9 mouse cellular contexts compared by ENCODE assay signal in the genomic region with DNA sequence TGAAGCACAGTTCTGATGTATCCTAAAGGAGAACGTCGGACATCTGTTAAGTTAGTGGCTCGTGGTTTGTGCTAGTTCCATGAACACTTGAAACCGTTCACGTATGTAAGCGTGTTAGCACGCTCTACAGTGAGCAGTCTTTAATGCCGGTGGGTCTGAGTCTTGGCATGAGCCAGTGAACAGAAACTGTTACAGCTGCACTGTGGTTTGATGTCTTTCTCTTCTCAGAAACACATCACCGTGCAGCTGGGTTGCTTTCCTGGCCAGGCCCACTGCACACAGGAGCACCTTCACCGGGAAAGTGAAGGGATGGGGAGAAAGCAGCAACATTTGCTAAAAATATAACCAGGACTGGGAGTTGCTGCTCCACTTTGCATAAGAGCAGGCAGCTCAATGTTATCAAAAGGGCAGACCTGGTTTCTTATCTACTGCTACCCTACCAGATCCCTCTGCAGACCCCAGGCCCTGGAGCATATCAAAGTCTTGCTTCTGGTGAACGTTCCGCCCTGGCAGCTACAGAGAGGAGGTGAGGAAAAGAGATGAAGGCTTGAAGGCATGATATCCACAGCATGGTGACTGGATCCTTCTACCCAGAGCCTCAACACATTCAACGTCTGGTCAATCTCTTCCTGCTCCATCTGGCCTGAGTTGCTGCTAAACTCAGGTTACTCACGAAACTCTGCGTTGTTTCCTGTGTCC. TPM values are rescaled to one million over a fixed set of nuclear protein-coding genes. Genes with fewer than 3 reads are reported as not detected.
DNase-seq lines count a peak whose midpoint lies in the region; ATAC-seq and TF ChIP-seq lines count a peak whose summit lies in the region.
"Had no signal": no experiment of that assay in that cellular context is flagged by ENCODE, and none has a peak within 500 bp of the region (broad histone marks: within the 10 kb centered on the region; RNA-seq: fewer than 3 reads in every experiment).

No protein-coding gene starts in this region.

- no peak overlapping the region for H3K9ac ChIP-seq in intestine, embryonic 14.5 days (ENCODE audit: low read length)
- H3K9ac ChIP-seq in intestine, postnatal 0 days (ENCODE audit: low read depth, low read length), result no peak overlapping the region
- no peak overlapping the region for H3K9ac ChIP-seq in neural tube, embryonic 14.5 days (replicated peaks; ENCODE audit: low read depth, low read length)

- H3K4me1 ChIP-seq in intestine, embryonic 14.5 days (replicated peaks; ENCODE audit: control insufficient read depth, insufficient read depth, low read length), result peaks cover 33% of the 10 kb centered on the region
- no peaks in the 10 kb centered on the region for H3K4me1 ChIP-seq in intestine, postnatal 0 days (replicated peaks; ENCODE audit: control insufficient read depth, insufficient read depth, low read length)
- H3K4me1 ChIP-seq in neural tube, embryonic 14.5 days (ENCODE audit: control insufficient read depth, insufficient read depth, low read length), result peaks cover 6% of the 10 kb centered on the region; the same call in 1 of the 2 replicates
- H3K4me1 ChIP-seq in thymus, adult 2 months (replicated peaks; ENCODE audit: control insufficient read depth, insufficient read depth, low read length), result no peaks in the 10 kb centered on the region

- no peak overlapping the region for H3K4me3 ChIP-seq in intestine, embryonic 14.5 days (ENCODE audit: low read depth, low read length)
- no peak overlapping the region for H3K4me3 ChIP-seq in intestine, postnatal 0 days (ENCODE audit: low read depth, low read length)
- no peak overlapping the region for H3K4me3 ChIP-seq in neural tube, embryonic 14.5 days (ENCODE audit: low read depth, low read length)
- no peak overlapping the region for H3K4me3 ChIP-seq in thymus, adult 2 months (ENCODE audit: control insufficient read depth, insufficient read depth, low read length)

- no peak overlapping the region for H3K4me2 ChIP-seq in intestine, embryonic 14.5 days (ENCODE audit: low read length)
- no peak overlapping the region for H3K4me2 ChIP-seq in intestine, postnatal 0 days (replicated peaks; ENCODE audit: low read depth)
- no peak overlapping the region for H3K4me2 ChIP-seq in neural tube, embryonic 14.5 days (ENCODE audit: low read depth, low read length)

- no peak for ATAC-seq in intestine, embryonic 14.5 days (replicated peaks; ENCODE audit: low FRiP score, low TSS enrichment, low read depth)
- no peak for ATAC-seq in intestine, postnatal 0 days
- ATAC-seq in neural tube, embryonic 14.5 days (ENCODE audit: low read depth), result peak; percentile 56; the same call in 1 of the 2 replicates

- TF ChIP-seq POLR2A in thymus, adult 2 months (IDR thresholded peaks at IDR 0.05; ENCODE audit: control insufficient read depth, extremely low read depth, insufficient read depth, low read length, poor library complexity), result no peak

- H3K9me3 ChIP-seq in intestine, embryonic 14.5 days (ENCODE audit: control insufficient read depth, low read length), result no peaks in the 10 kb centered on the region
- H3K9me3 ChIP-seq in intestine, postnatal 0 days (ENCODE audit: control insufficient read depth), result no peaks in the 10 kb centered on the region
- H3K9me3 ChIP-seq in neural tube, embryonic 14.5 days (ENCODE audit: control insufficient read depth, low read length), result no peaks in the 10 kb centered on the region

- TF ChIP-seq CTCF in intestine, postnatal 0 days (IDR thresholded peaks at IDR 0.05; ENCODE audit: low read depth), result no peak
- TF ChIP-seq CTCF in thymus, adult 2 months (IDR thresholded peaks at IDR 0.05; ENCODE audit: borderline replicate concordance, control insufficient read depth, extremely low read depth, insufficient read depth, low read length, poor library complexity), result no peak

- DNase-seq in embryo, embryonic 10 days (ENCODE audit: low spot score), result peak; percentile 45
- no peak for DNase-seq in embryo, embryonic 10.5 days (ENCODE audit: low spot score)
- DNase-seq in intestine, embryonic 14.5 days (ENCODE audit: low spot score), result no peak
- DNase-seq in neural tube, embryonic 10.5 days (ENCODE audit: extremely low spot score, low spot score), result no peak
- DNase-seq in spleen, adult 12 weeks (ENCODE audit: low spot score), result no peak
- no peak for DNase-seq in thymus, adult 2 months
- DNase-seq: right cerebral cortex, adult 18-20 months had no signal

- peak overlapping the region; percentile 66 for H3K27ac ChIP-seq in intestine, embryonic 14.5 days (ENCODE audit: low read depth)
- H3K27ac ChIP-seq in intestine, postnatal 0 days (ENCODE audit: low read depth, low read length), result no peak overlapping the region
- no peak overlapping the region for H3K27ac ChIP-seq in neural tube, embryonic 14.5 days (ENCODE audit: low read depth, low read length)
- H3K27ac ChIP-seq in thymus, adult 2 months (ENCODE audit: control insufficient read depth, insufficient read depth, low read length), result no peak overlapping the region

- 72% methylated on average over 15 of the region's 15 CpGs for WGBS in intestine, embryonic 14.5 days
- WGBS in intestine, postnatal 0 days, result 73% methylated on average over 15 of the region's 15 CpGs
- WGBS in neural tube, embryonic 14.5 days, result 82% methylated on average over 15 of the region's 15 CpGs
- 79% methylated on average over 15 of the region's 15 CpGs for WGBS in thymus, adult 2 months

- H3K36me3 ChIP-seq in intestine, embryonic 14.5 days (ENCODE audit: control insufficient read depth, insufficient read depth, low read length), result peaks cover 16% of the 10 kb centered on the region
- no peaks in the 10 kb centered on the region for H3K36me3 ChIP-seq in intestine, postnatal 0 days (ENCODE audit: control insufficient read depth, insufficient read depth)
- H3K36me3 ChIP-seq in neural tube, embryonic 14.5 days (ENCODE audit: control insufficient read depth, insufficient read depth, low read length), result no peaks in the 10 kb centered on the region
- H3K36me3 ChIP-seq in thymus, adult 2 months (ENCODE audit: control insufficient read depth, insufficient read depth, low read length), result no peaks in the 10 kb centered on the region

- no peaks in the 10 kb centered on the region for H3K27me3 ChIP-seq in intestine, embryonic 14.5 days (replicated peaks; ENCODE audit: control insufficient read depth, insufficient read depth, low read length)
- no peaks in the 10 kb centered on the region for H3K27me3 ChIP-seq in intestine, postnatal 0 days (replicated peaks; ENCODE audit: control insufficient read depth, insufficient read depth, low read length)
- H3K27me3 ChIP-seq in neural tube, embryonic 14.5 days (ENCODE audit: control insufficient read depth, insufficient read depth, low read length), result no peaks in the 10 kb centered on the region
- H3K27me3 ChIP-seq in thymus, adult 2 months (ENCODE audit: control insufficient read depth, insufficient read depth, low read length), result no peaks in the 10 kb centered on the region

RNA-seq across cellular contexts. Expression of gene Sema5a, which starts 21.7 kb away (rescaled TPM):
- 24.8 and 24.9 TPM in 2 replicates for polyA plus RNA-seq in intestine, embryonic 14.5 days (2014; fragmentation: Nextera tagmentation; extraction: Ambion mirVana)
- 4.9 and 5.1 TPM in 2 replicates for polyA plus RNA-seq in intestine, postnatal 0 days (2015; fragmentation: Nextera tagmentation; extraction: Ambion mirVana)
- 14.8 and 15.7 TPM in 2 replicates for polyA plus RNA-seq in neural tube, embryonic 14.5 days (2014; fragmentation: Nextera tagmentation; extraction: Ambion mirVana)
- 1.1 and 1.3 TPM in 2 replicates for polyA plus RNA-seq in thymus, adult 2 months (2012; rRNA removed)
